Mouse (Mus musculus): ENCODE results near the gene Pdxk. TPM values are rescaled to one million over a fixed set of nuclear protein-coding genes. Genes with fewer than 3 reads are reported as not detected.
A peak's percentile ranks its signal among the peaks of the same experiment; 100 is the strongest.

Gene Pdxk
- total RNA-seq (2012; rRNA removed): 6.4 and 8.4 TPM in 2 replicates
- total RNA-seq (2014; rRNA removed): 4.3 TPM in 2 replicates
- 6.3 and 6.8 TPM in 2 replicates for polyA plus RNA-seq (2012; ENCODE audit: insufficient read length, low read depth)

DNA sequence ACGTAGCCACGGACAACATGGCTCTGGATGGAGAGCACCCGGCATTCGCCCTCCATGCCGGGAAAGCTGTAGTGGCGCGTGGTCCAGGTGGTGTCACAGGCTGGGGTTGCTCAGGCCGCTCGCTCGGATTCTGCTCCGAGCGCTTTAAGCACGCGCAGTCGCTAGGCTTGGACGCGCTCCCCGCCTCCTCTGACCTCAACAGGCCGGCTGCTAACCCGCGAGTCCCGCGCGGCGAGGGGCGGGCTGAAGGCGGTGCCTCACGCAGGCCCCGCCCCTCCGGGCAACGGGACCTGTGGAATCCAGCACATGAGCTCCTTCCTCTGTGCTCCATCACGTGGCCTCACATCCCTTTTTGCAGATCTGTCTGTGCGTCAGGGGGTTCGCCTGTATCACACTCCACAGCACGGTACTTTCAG is at the start of gene Pdxk:
Gene Pdxk (minus strand): TSS at position 184 of the 416 bp plus-strand sequence.
- no peaks in the 10 kb centered on the region for H3K9me3 ChIP-seq (replicated peaks; ENCODE audit: low read length)
- H3K27me3 ChIP-seq (replicated peaks): peaks cover 22% of the 10 kb centered on the region
- H3K9ac ChIP-seq (ENCODE audit: insufficient read depth, low read depth): peak within 1 kb of the TSS; percentile 35
- in situ Hi-C loops (cut with MboI; ENCODE audit: low pct_ligation_motif_present, low pct_unique_long_range_greater_than_20kb, low sequenced_read_pairs): no loop called here
- H3K79me2 ChIP-seq (replicated peaks; ENCODE audit: control insufficient read depth, extremely low read depth, insufficient read depth, poor library complexity, severe bottlenecking): no peaks in the 10 kb centered on the region
- peak; percentile 86 for DNase-seq (ENCODE audit: extremely low read depth)
- H3K4me1 ChIP-seq (ENCODE audit: control insufficient read depth in 1 of 2, insufficient read depth in 2 of 2): peaks cover 20 to 57% of the 10 kb centered on the region in 2 experiments
- no peak within 1 kb of the TSS for H3K27ac ChIP-seq (ENCODE audit: insufficient read depth, low read depth)
- H3K4me3 ChIP-seq (replicated peaks in 1 of 3; ENCODE audit: low read depth in 2 of 3, low read length in 2 of 3, poor library complexity in 1 of 3): peak within 1 kb of the TSS; percentile 59 to 74 (median 74)
- peak within 1 kb of the TSS; percentile 78 for H3K4me2 ChIP-seq (ENCODE audit: insufficient read depth, low read depth, poor library complexity, severe bottlenecking)
- H3K36me3 ChIP-seq (replicated peaks in 1 of 2; ENCODE audit: control insufficient read depth in 1 of 2, insufficient read depth in 1 of 2, low read length in 1 of 2): peaks cover 0 to 4% of the 10 kb centered on the region in 2 experiments
- dilution Hi-C loops (cut with MboI; ENCODE audit: extremely low pct_ligation_motif_present, extremely low pct_unique_long_range_greater_than_20kb, low sequenced_read_pairs): no loop called here
- TF ChIP-seq E2F4 (IDR thresholded peaks at IDR 0.05; ENCODE audit: insufficient replicate concordance, low read depth, low read length) (no peak), NELFE (IDR thresholded peaks at IDR 0.05; ENCODE audit: low read depth, low read length) (no peak; the same call in 1 of the 2 replicates), MXI1 (IDR thresholded peaks at IDR 0.05; ENCODE audit: low read depth, low read length) (peak; percentile 88), TCF12 (IDR thresholded peaks at IDR 0.05; ENCODE audit: low read depth, low read length) (peak; percentile 71), USF1 (IDR thresholded peaks at IDR 0.05; ENCODE audit: low read depth, low read length) (peak; percentile 85), IRF4 (IDR thresholded peaks at IDR 0.05; ENCODE audit: low read depth, low read length) (peak; percentile 36; the same call in 1 of the 2 replicates), USF2 (conservative IDR thresholded peaks at IDR 0.05; ENCODE audit: low read depth, low read length) (peak; percentile 68), SIN3A (IDR thresholded peaks at IDR 0.05; ENCODE audit: low read length) (peak; percentile 57; the same call in 1 of the 2 replicates), ZMIZ1 (IDR thresholded peaks at IDR 0.05; ENCODE audit: low read depth, low read length) (peak; percentile 72), EP300 (IDR thresholded peaks at IDR 0.05; ENCODE audit: low read length) (no peak), MAX (IDR thresholded peaks at IDR 0.05; ENCODE audit: low read length) (peak; percentile 94), ZKSCAN1 (IDR thresholded peaks at IDR 0.05; ENCODE audit: borderline replicate concordance, low read depth, low read length) (no peak), JUND (conservative IDR thresholded peaks at IDR 0.05; ENCODE audit: low read depth, low read length) (no peak), POLR2A (IDR thresholded peaks at IDR 0.05; ENCODE audit: low read depth, low read length) (peak; percentile 83), CTCF (conservative IDR thresholded peaks at IDR 0.05 in 1 of 2, IDR thresholded peaks at IDR 0.05 in 1 of 2; ENCODE audit: low read depth in 2 of 2, low read length in 2 of 2) (no peak), MYC (IDR thresholded peaks at IDR 0.05; ENCODE audit: low read depth, low read length) (peak; percentile 88), MEF2A (IDR thresholded peaks at IDR 0.05; ENCODE audit: borderline replicate concordance, low read depth, low read length) (0 out of 2 replicates have a peak, but pooled peaks have one; percentile 29), ETS1 (conservative IDR thresholded peaks at IDR 0.05; ENCODE audit: low read depth, low read length) (peak; percentile 43; the same call in 1 of the 2 replicates), TBP (conservative IDR thresholded peaks at IDR 0.05; ENCODE audit: low read depth, low read length) (peak; percentile 65; the same call in 1 of the 2 replicates), ELF1 (IDR thresholded peaks at IDR 0.05; ENCODE audit: low read depth, low read length) (peak; percentile 41; the same call in 1 of the 2 replicates), MAFK (IDR thresholded peaks at IDR 0.05; ENCODE audit: insufficient replicate concordance, low read length) (no peak), GABPA (IDR thresholded peaks at IDR 0.05; ENCODE audit: insufficient replicate concordance, low read depth, low read length) (no peak), JUN (IDR thresholded peaks at IDR 0.05; ENCODE audit: insufficient read depth, low read depth, low read length) (no peak), MAZ (IDR thresholded peaks at IDR 0.05; ENCODE audit: low read depth, low read length) (no peak), RAD21 (IDR thresholded peaks at IDR 0.05; ENCODE audit: low read depth, low read length) (no peak), ZC3H11A (IDR thresholded peaks at IDR 0.05; ENCODE audit: low read depth, low read length) (no peak), RCOR1 (conservative IDR thresholded peaks at IDR 0.05; ENCODE audit: low read depth, low read length) (no peak), NRF1 (IDR thresholded peaks at IDR 0.05; ENCODE audit: low read depth, low read length) (peak; percentile 83), ZNF384 (IDR thresholded peaks at IDR 0.05; ENCODE audit: low read depth, low read length) (no peak), BHLHE40 (IDR thresholded peaks at IDR 0.05; ENCODE audit: low read depth, low read length) (peak; percentile 93), UBTF (IDR thresholded peaks at IDR 0.05; ENCODE audit: low read depth, low read length) (no peak)
